Mouse (Mus musculus): ENCODE results near the gene Itpr2. TPM values are rescaled to one million over a fixed set of nuclear protein-coding genes. Genes with fewer than 3 reads are reported as not detected.

Itpr2 gene
- polyA plus RNA-seq, 1 experiment, result 18.0 TPM

- WGBS, result 90% methylated on average over 9 of the region's 9 CpGs
- no peak overlapping the region for H3K27ac ChIP-seq (ENCODE audit: insufficient read depth, low read length)
- no peak for TF ChIP-seq CTCF (IDR thresholded peaks at IDR 0.05; ENCODE audit: extremely low read depth, insufficient read depth, insufficient read length, insufficient replicate concordance)
- TF ChIP-seq POLR2A (IDR thresholded peaks at IDR 0.05; ENCODE audit: low read depth, low read length), result no peak
- H3K4me3 ChIP-seq (ENCODE audit: extremely low read depth, insufficient read depth, insufficient read length), result no peak overlapping the region
- DNase-seq (ENCODE audit: low read depth in 1 of 2, low spot score in 2 of 2), result no peak
- H3K4me1 ChIP-seq (ENCODE audit: control insufficient read depth, insufficient read depth, insufficient read length), result no peaks in the 10 kb centered on the region
- H3K27me3 ChIP-seq (ENCODE audit: control insufficient read depth, insufficient read depth, low read length), result no peaks in the 10 kb centered on the region
- peaks cover 18% of the 10 kb centered on the region for H3K36me3 ChIP-seq (ENCODE audit: control insufficient read depth, insufficient read depth, low read length)
Observed at GRCm38 (mm10) chr6:146184771-146185170, 317.3 kb downstream of the Itpr2 start.

- Histone ChIP-seq H3K4me3 (ENCODE audit: extremely low read depth, insufficient read depth, insufficient read length) (no peak overlapping the region), H3K27ac (ENCODE audit: insufficient read depth, low read length) (no peak overlapping the region), H3K27me3 (ENCODE audit: control insufficient read depth, insufficient read depth, low read length) (no peaks in the 10 kb centered on the region), H3K36me3 (ENCODE audit: control insufficient read depth, insufficient read depth, low read length) (peaks cover 5% of the 10 kb centered on the region; the same call in 1 of the 2 replicates), H3K4me1 (ENCODE audit: control insufficient read depth, insufficient read depth, insufficient read length) (no peaks in the 10 kb centered on the region)
- DNase-seq (ENCODE audit: low read depth in 1 of 2, low spot score in 2 of 2), result no peak
- TF ChIP-seq CTCF (IDR thresholded peaks at IDR 0.05; ENCODE audit: extremely low read depth, insufficient read depth, insufficient read length, insufficient replicate concordance) (no peak), POLR2A (IDR thresholded peaks at IDR 0.05; ENCODE audit: low read depth, low read length) (no peak)
- 94% methylated on average over 4 of the region's 4 CpGs for WGBS
Observed at GRCm38 (mm10) chr6:146174644-146175250, 327.3 kb downstream of the Itpr2 start.

- TF ChIP-seq POLR2A (IDR thresholded peaks at IDR 0.05; ENCODE audit: low read depth, low read length), result no peak
- no peak for TF ChIP-seq CTCF (IDR thresholded peaks at IDR 0.05; ENCODE audit: extremely low read depth, insufficient read depth, insufficient read length, insufficient replicate concordance)
- 48% methylated on average over 14 of the region's 14 CpGs for WGBS
- peak in 1 of 2 experiments; percentile 25 for DNase-seq (ENCODE audit: low read depth in 1 of 2, low spot score in 2 of 2)
- Histone ChIP-seq H3K4me3 (ENCODE audit: extremely low read depth, insufficient read depth, insufficient read length) (no peak overlapping the region), H3K27me3 (ENCODE audit: control insufficient read depth, insufficient read depth, low read length) (no peaks in the 10 kb centered on the region), H3K36me3 (ENCODE audit: control insufficient read depth, insufficient read depth, low read length) (peaks cover 5% of the 10 kb centered on the region), H3K4me1 (ENCODE audit: control insufficient read depth, insufficient read depth, insufficient read length) (no peaks in the 10 kb centered on the region), H3K27ac (ENCODE audit: insufficient read depth, low read length) (no peak overlapping the region)
Observed at GRCm38 (mm10) chr6:146170603-146171051, 331.4 kb downstream of the Itpr2 start.

- Histone ChIP-seq H3K4me1 (ENCODE audit: control insufficient read depth, insufficient read depth, insufficient read length) (no peaks in the 10 kb centered on the region), H3K36me3 (ENCODE audit: control insufficient read depth, insufficient read depth, low read length) (peaks cover 8% of the 10 kb centered on the region), H3K27me3 (ENCODE audit: control insufficient read depth, insufficient read depth, low read length) (no peaks in the 10 kb centered on the region), H3K27ac (ENCODE audit: insufficient read depth, low read length) (no peak overlapping the region), H3K4me3 (ENCODE audit: extremely low read depth, insufficient read depth, insufficient read length) (no peak overlapping the region)
- TF ChIP-seq POLR2A (IDR thresholded peaks at IDR 0.05; ENCODE audit: low read depth, low read length) (no peak), CTCF (IDR thresholded peaks at IDR 0.05; ENCODE audit: extremely low read depth, insufficient read depth, insufficient read length, insufficient replicate concordance) (no peak)
- 87% methylated on average over 5 of the region's 5 CpGs for WGBS
- no peak for DNase-seq (ENCODE audit: low read depth in 1 of 2, low spot score in 2 of 2)
Observed at GRCm38 (mm10) chr6:146167207-146167606, 334.8 kb downstream of the Itpr2 start.

- no peaks in the 10 kb centered on the region for H3K27me3 ChIP-seq (ENCODE audit: control insufficient read depth, insufficient read depth, low read length)
- WGBS, result 83% methylated on average over 4 of the region's 4 CpGs
- H3K36me3 ChIP-seq (ENCODE audit: control insufficient read depth, insufficient read depth, low read length), result peaks cover 27% of the 10 kb centered on the region
- no peaks in the 10 kb centered on the region for H3K4me1 ChIP-seq (ENCODE audit: control insufficient read depth, insufficient read depth, insufficient read length)
- no peak overlapping the region for H3K27ac ChIP-seq (ENCODE audit: insufficient read depth, low read length)
- no peak for TF ChIP-seq CTCF (IDR thresholded peaks at IDR 0.05; ENCODE audit: extremely low read depth, insufficient read depth, insufficient read length, insufficient replicate concordance)
- TF ChIP-seq POLR2A (IDR thresholded peaks at IDR 0.05; ENCODE audit: low read depth, low read length), result no peak
- H3K4me3 ChIP-seq (ENCODE audit: extremely low read depth, insufficient read depth, insufficient read length), result no peak overlapping the region
- DNase-seq (ENCODE audit: low read depth in 1 of 2, low spot score in 2 of 2), result no peak
Observed at GRCm38 (mm10) chr6:146159641-146160040, 342.4 kb downstream of the Itpr2 start.

GRCm38 (mm10) chr6:146158717-146159116 is 343.3 kb downstream of the Itpr2 start:
- WGBS, result 94% methylated on average over 12 of the region's 12 CpGs
- H3K4me1 ChIP-seq (ENCODE audit: control insufficient read depth, insufficient read depth, insufficient read length), result no peaks in the 10 kb centered on the region
- H3K27me3 ChIP-seq (ENCODE audit: control insufficient read depth, insufficient read depth, low read length), result no peaks in the 10 kb centered on the region
- H3K27ac ChIP-seq (ENCODE audit: insufficient read depth, low read length), result no peak overlapping the region
- no peak for DNase-seq (ENCODE audit: low read depth in 1 of 2, low spot score in 2 of 2)
- H3K36me3 ChIP-seq (ENCODE audit: control insufficient read depth, insufficient read depth, low read length), result peaks cover 28% of the 10 kb centered on the region
- TF ChIP-seq POLR2A (IDR thresholded peaks at IDR 0.05; ENCODE audit: low read depth, low read length), result no peak
- no peak for TF ChIP-seq CTCF (IDR thresholded peaks at IDR 0.05; ENCODE audit: extremely low read depth, insufficient read depth, insufficient read length, insufficient replicate concordance)
- no peak overlapping the region for H3K4me3 ChIP-seq (ENCODE audit: extremely low read depth, insufficient read depth, insufficient read length)

GRCm38 (mm10) chr6:146157983-146158535 is 344.0 kb downstream of the Itpr2 start:
- Histone ChIP-seq H3K27ac (ENCODE audit: insufficient read depth, low read length) (no peak overlapping the region), H3K4me3 (ENCODE audit: extremely low read depth, insufficient read depth, insufficient read length) (no peak overlapping the region), H3K27me3 (ENCODE audit: control insufficient read depth, insufficient read depth, low read length) (no peaks in the 10 kb centered on the region), H3K36me3 (ENCODE audit: control insufficient read depth, insufficient read depth, low read length) (peaks cover 29% of the 10 kb centered on the region), H3K4me1 (ENCODE audit: control insufficient read depth, insufficient read depth, insufficient read length) (no peaks in the 10 kb centered on the region)
- 88% methylated on average over 8 of the region's 8 CpGs for WGBS
- DNase-seq (ENCODE audit: low read depth in 1 of 2, low spot score in 2 of 2), result no peak
- TF ChIP-seq POLR2A (IDR thresholded peaks at IDR 0.05; ENCODE audit: low read depth, low read length), result no peak
